Mouse (Mus musculus): Measurements from ENCODE around the gene Zzef1. TPM values are rescaled to one million over a fixed set of nuclear protein-coding genes. Genes with fewer than 3 reads are reported as not detected.
"Not testable (repeated sequence)": the region's sequence is repeated elsewhere in the genome, so short reads cannot be mapped to it uniquely, and the experiment has no call there.

Gene Zzef1
- polyA plus RNA-seq, 2 experiments: 4.4 to 5.1 TPM

DNA sequence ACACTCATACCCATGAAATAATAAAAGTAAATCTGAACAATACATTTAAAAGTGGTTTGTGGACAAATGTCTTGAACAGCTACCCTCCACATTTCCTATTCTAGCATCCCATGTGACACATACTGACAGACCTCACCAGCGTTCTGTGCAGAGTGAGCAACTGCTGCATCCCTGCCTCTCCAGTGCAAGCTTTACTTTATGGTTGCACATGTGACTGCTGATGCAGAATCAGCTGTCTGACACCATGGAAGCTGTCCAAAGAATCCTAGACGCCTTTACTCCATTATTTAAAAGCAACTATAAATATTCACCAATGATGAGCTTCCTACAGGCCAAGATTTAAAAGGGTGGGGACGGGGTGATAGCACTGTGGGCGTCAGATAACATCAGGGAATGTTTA is 24.6 kb upstream of the Zzef1 start:
- Histone ChIP-seq H3K4me2 (ENCODE audit: low read depth) (no peak overlapping the region), H3K9ac (replicated peaks) (no peak overlapping the region), H3K4me1 (replicated peaks; ENCODE audit: control insufficient read depth in 2 of 2, insufficient read depth in 2 of 2, low read length in 1 of 2) (no peaks in the 10 kb centered on the region), H3K9me3 (ENCODE audit: control insufficient read depth, low read length) (no peaks in the 10 kb centered on the region), H3K27me3 (ENCODE audit: control insufficient read depth, insufficient read depth, low read length) (no peaks in the 10 kb centered on the region), H3K4me3 (ENCODE audit: insufficient read depth in 1 of 2, low read depth in 2 of 2, low read length in 2 of 2) (no peak overlapping the region), H3K27ac (no peak overlapping the region), H3K36me3 (replicated peaks; ENCODE audit: control insufficient read depth, insufficient read depth, low read depth) (peaks cover 12% of the 10 kb centered on the region)
- DNase-seq (ENCODE audit: low read depth in 3 of 3, low spot score in 3 of 3) (no peak), ATAC-seq (ENCODE audit: insufficient read depth) (no peak)
- TF ChIP-seq EP300 (IDR thresholded peaks at IDR 0.05; ENCODE audit: low read depth): no peak
- TF ChIP-seq CTCF (IDR thresholded peaks at IDR 0.05; ENCODE audit: low read depth): no peak
- 64% methylated on average over 4 of the region's 4 CpGs for WGBS (ENCODE audit: insufficient replicate concordance)

DNA sequence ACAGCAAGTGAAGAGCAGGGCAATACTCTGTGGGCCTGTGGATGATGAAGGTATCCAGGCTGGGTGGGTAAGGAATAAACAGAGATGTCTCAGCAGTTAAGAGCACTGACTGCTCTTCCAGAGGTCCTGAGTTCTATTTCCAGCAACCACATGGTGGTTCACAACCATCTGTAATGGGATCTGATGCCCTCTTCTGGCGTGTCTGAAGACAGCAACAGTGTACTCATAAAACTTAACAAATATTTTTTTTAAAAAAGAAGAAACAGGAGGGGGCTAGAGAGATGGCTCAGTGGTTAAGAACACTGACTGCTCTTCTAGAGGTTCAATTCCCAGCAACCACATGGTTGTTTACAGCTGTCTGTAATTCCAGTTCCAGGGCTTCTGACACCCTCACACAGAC is 23.4 kb upstream of the Zzef1 start:
- not testable (repeated sequence) for H3K9me3 ChIP-seq (ENCODE audit: control insufficient read depth, low read length); H3K4me1 ChIP-seq (replicated peaks; ENCODE audit: control insufficient read depth in 2 of 2, insufficient read depth in 2 of 2, low read length in 1 of 2); ATAC-seq (ENCODE audit: insufficient read depth); H3K4me2 ChIP-seq (ENCODE audit: low read depth); DNase-seq (ENCODE audit: low read depth in 3 of 3, low spot score in 3 of 3); H3K9ac ChIP-seq (replicated peaks); H3K36me3 ChIP-seq (replicated peaks; ENCODE audit: control insufficient read depth, insufficient read depth, low read depth); H3K4me3 ChIP-seq (ENCODE audit: insufficient read depth in 1 of 2, low read depth in 2 of 2, low read length in 2 of 2); H3K27me3 ChIP-seq (ENCODE audit: control insufficient read depth, insufficient read depth, low read length); H3K27ac ChIP-seq
- TF ChIP-seq CTCF (IDR thresholded peaks at IDR 0.05; ENCODE audit: low read depth): peak; percentile 29; the same call in 1 of the 2 replicates
- WGBS (ENCODE audit: insufficient replicate concordance): 26% methylated on average over 1 of the region's 1 CpGs

DNA sequence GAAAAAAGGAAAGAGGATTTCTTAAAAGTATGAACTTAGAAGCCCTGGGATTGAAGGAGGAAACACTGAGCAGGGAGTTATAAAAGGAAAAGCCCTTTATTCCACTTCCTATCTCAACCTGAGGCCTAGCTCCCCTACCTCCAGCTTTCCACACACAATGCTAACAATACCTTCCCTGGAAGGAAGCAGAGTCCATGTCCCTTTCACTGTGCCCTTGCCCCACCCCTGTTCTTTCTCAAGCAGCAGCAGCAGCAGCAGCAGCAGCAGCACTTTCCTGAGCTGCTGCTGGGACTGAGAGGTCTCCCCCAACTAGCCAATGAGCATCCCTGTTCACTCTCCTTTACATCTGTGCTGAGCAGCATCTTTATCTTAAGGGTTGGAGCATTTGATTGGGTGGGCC is 17.1 kb upstream of the Zzef1 start:
- Histone ChIP-seq H3K4me1 (replicated peaks; ENCODE audit: control insufficient read depth in 2 of 2, insufficient read depth in 2 of 2, low read length in 1 of 2) (no peaks in the 10 kb centered on the region), H3K9ac (replicated peaks) (no peak overlapping the region), H3K4me3 (ENCODE audit: insufficient read depth in 1 of 2, low read depth in 2 of 2, low read length in 2 of 2) (no peak overlapping the region), H3K36me3 (replicated peaks; ENCODE audit: control insufficient read depth, insufficient read depth, low read depth) (no peaks in the 10 kb centered on the region), H3K27ac (no peak overlapping the region), H3K4me2 (ENCODE audit: low read depth) (no peak overlapping the region), H3K9me3 (ENCODE audit: control insufficient read depth, low read length) (no peaks in the 10 kb centered on the region), H3K27me3 (ENCODE audit: control insufficient read depth, insufficient read depth, low read length) (no peaks in the 10 kb centered on the region)
- DNase-seq (ENCODE audit: low read depth in 3 of 3, low spot score in 3 of 3) (no peak), ATAC-seq (ENCODE audit: insufficient read depth) (no peak)
- TF ChIP-seq CTCF (IDR thresholded peaks at IDR 0.05; ENCODE audit: low read depth) (no peak), EP300 (IDR thresholded peaks at IDR 0.05; ENCODE audit: low read depth) (no peak)

DNA sequence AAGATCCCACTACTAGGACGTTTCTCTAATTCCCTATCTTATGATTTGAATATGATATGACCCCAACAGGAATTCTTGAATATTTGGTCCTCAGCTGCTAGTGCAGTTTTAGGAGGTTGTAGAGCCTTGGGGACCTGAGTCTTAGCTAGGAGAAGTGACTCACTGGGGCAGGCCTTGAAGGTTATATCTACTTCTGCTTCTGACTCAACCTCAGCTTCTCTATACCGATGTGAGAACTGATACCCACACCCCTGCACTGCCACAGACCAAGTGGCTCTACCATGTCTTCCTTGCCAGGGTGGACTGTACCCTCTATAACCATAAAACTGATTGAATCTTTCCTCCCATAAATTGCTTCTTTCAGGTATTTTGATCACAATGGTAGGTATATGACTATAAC is 13.9 kb upstream of the Zzef1 start:
- Histone ChIP-seq H3K36me3 (replicated peaks; ENCODE audit: control insufficient read depth, insufficient read depth, low read depth) (no peaks in the 10 kb centered on the region), H3K4me1 (replicated peaks; ENCODE audit: control insufficient read depth in 2 of 2, insufficient read depth in 2 of 2, low read length in 1 of 2) (no peaks in the 10 kb centered on the region), H3K4me2 (ENCODE audit: low read depth) (no peak overlapping the region), H3K27me3 (ENCODE audit: control insufficient read depth, insufficient read depth, low read length) (no peaks in the 10 kb centered on the region), H3K9me3 (ENCODE audit: control insufficient read depth, low read length) (no peaks in the 10 kb centered on the region), H3K27ac (no peak overlapping the region), H3K4me3 (ENCODE audit: insufficient read depth in 1 of 2, low read depth in 2 of 2, low read length in 2 of 2) (no peak overlapping the region), H3K9ac (replicated peaks) (no peak overlapping the region)
- DNase-seq (ENCODE audit: low read depth in 3 of 3, low spot score in 3 of 3): no peak
- ATAC-seq (ENCODE audit: insufficient read depth): no peak
- WGBS (ENCODE audit: insufficient replicate concordance): 40% methylated on average over 2 of the region's 2 CpGs
- no peak for TF ChIP-seq EP300 (IDR thresholded peaks at IDR 0.05; ENCODE audit: low read depth)
- no peak for TF ChIP-seq CTCF (IDR thresholded peaks at IDR 0.05; ENCODE audit: low read depth)

- Histone ChIP-seq H3K4me2 (ENCODE audit: low read depth) (no peak overlapping the region), H3K36me3 (replicated peaks; ENCODE audit: control insufficient read depth, insufficient read depth, low read depth) (no peaks in the 10 kb centered on the region), H3K4me1 (replicated peaks; ENCODE audit: control insufficient read depth in 2 of 2, insufficient read depth in 2 of 2, low read length in 1 of 2) (no peaks in the 10 kb centered on the region), H3K9me3 (ENCODE audit: control insufficient read depth, low read length) (no peaks in the 10 kb centered on the region), H3K27me3 (ENCODE audit: control insufficient read depth, insufficient read depth, low read length) (no peaks in the 10 kb centered on the region), H3K9ac (replicated peaks) (no peak overlapping the region), H3K27ac (no peak overlapping the region), H3K4me3 (ENCODE audit: insufficient read depth in 1 of 2, low read depth in 2 of 2, low read length in 2 of 2) (no peak overlapping the region)
- TF ChIP-seq CTCF (IDR thresholded peaks at IDR 0.05; ENCODE audit: low read depth) (no peak), EP300 (IDR thresholded peaks at IDR 0.05; ENCODE audit: low read depth) (no peak)
- ATAC-seq (ENCODE audit: insufficient read depth): no peak
- WGBS (ENCODE audit: insufficient replicate concordance): 61% methylated on average over 3 of the region's 3 CpGs
- no peak for DNase-seq (ENCODE audit: low read depth in 3 of 3, low spot score in 3 of 3)
These were observed 13.5 kb upstream of the Zzef1 start for GRCm38 (mm10) chr11:72782503-72782902.

GRCm38 (mm10) chr11:72792033-72792432 is 4.0 kb upstream of the Zzef1 start:
- ATAC-seq (ENCODE audit: insufficient read depth): no peak
- peaks cover 2 to 3% of the 10 kb centered on the region in 2 experiments; a peak in 2 of 4 replicates for H3K4me1 ChIP-seq (replicated peaks; ENCODE audit: control insufficient read depth in 2 of 2, insufficient read depth in 2 of 2, low read length in 1 of 2)
- no peak overlapping the region for H3K27ac ChIP-seq
- H3K9me3 ChIP-seq (ENCODE audit: control insufficient read depth, low read length): no peaks in the 10 kb centered on the region
- H3K27me3 ChIP-seq (ENCODE audit: control insufficient read depth, insufficient read depth, low read length): no peaks in the 10 kb centered on the region
- no peak overlapping the region for H3K4me3 ChIP-seq (ENCODE audit: insufficient read depth in 1 of 2, low read depth in 2 of 2, low read length in 2 of 2)
- no peaks in the 10 kb centered on the region for H3K36me3 ChIP-seq (replicated peaks; ENCODE audit: control insufficient read depth, insufficient read depth, low read depth)
- no peak overlapping the region for H3K4me2 ChIP-seq (ENCODE audit: low read depth)
- TF ChIP-seq CTCF (IDR thresholded peaks at IDR 0.05; ENCODE audit: low read depth) (no peak), EP300 (IDR thresholded peaks at IDR 0.05; ENCODE audit: low read depth) (no peak)
- H3K9ac ChIP-seq (replicated peaks): no peak overlapping the region
- no peak for DNase-seq (ENCODE audit: low read depth in 3 of 3, low spot score in 3 of 3)

Data from liver, embryonic 14.5 days (tissue).